Mouse (Mus musculus) erythroblast, embryonic 14.5 days (primary cell): Measurements from ENCODE around the gene Orc2.

ENCODE experiments used
- GATA1 ChIP-seq: IDR thresholded peaks from 2 replicates; pipeline ENCODE4 v1.6.1; 2012; ENCODE audit warnings: low read length, inconsistent platforms, mixed read lengths
- TAL1 ChIP-seq: IDR thresholded peaks from 3 replicates; pipeline ENCODE4 v1.6.1; 2012; ENCODE audit warnings: low read length, inconsistent platforms, mixed read lengths

DNA sequence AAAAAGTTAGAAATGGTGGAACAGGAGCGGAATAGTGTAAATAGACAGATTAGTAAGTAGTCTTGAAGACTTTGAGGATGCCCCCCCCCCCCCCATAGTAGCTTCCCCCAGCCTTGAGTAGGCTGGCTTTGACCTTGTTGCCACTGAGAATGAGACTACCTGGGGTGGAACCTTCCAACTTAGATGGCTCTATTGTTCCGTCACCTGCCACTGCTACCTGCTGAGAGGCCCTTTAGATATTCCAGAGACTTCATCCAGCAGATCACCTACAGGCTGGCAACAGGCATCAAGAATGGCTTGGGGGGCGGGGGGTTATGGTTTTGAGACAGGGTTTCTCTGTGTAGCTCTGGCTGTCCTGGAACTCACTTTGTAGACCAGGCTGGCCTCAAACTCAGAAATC lies 80.4 kb downstream of the Orc2 start:
- TF ChIP-seq GATA1 (no peak), TAL1 (no peak)
